Mouse (Mus musculus): ENCODE measurements around the gene Tmem117.

DNA sequence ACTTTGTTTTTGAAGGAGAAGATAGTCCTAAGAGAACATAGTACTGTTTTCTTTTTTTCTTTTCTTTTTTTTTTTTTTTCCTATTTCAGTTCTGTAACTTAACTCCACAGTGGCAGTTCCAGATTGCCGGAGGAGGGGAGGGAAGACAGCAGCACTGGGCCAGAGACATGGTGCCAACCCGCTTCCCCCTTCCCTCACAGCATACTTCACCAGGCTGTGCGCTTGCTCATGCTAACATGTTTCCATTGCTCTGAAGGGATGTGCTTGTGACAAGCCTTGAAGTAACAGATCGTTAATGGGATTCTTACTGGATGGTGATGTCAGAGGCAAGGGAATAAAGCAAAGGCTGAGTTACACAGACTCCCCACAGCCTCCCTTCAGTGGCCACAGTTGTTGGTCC lies 256.0 kb downstream of the Tmem117 start:
- TF ChIP-seq CTCF (IDR thresholded peaks at IDR 0.05; ENCODE audit: borderline replicate concordance, control insufficient read depth, extremely low read depth, insufficient read depth, low read length, poor library complexity) (no peak), POLR2A (IDR thresholded peaks at IDR 0.05; ENCODE audit: control insufficient read depth, extremely low read depth, insufficient read depth, low read length, poor library complexity) (no peak)
